Mouse (Mus musculus) bone marrow, adult 2 months (tissue): Measurements from ENCODE around the gene Mfsd6. TPM values are rescaled to one million over a fixed set of nuclear protein-coding genes. Genes with fewer than 3 reads are reported as not detected.
A peak's percentile ranks its signal among the peaks of the same experiment; 100 is the strongest.
"Not testable (repeated sequence)": the region's sequence is repeated elsewhere in the genome, so short reads cannot be mapped to it uniquely, and the experiment has no call there.

ENCODE experiments used
- H3K27ac ChIP-seq: fragments of 200-500 bp; 2 replicates; pipeline ENCODE4 v1.5.1; 2012; ENCODE audit warnings: low read depth, mild to moderate bottlenecking, control low read depth, inconsistent platforms, low read length; ENCODE audit not compliant: control insufficient read depth, poor library complexity, insufficient read depth
- H3K4me1 ChIP-seq: fragments of 200-500 bp; 2 replicates; pipeline ENCODE4 v1.6.1; 2011; ENCODE audit warnings: low read length; ENCODE audit not compliant: control insufficient read depth, insufficient read depth
- H3K4me3 ChIP-seq: fragments of 200-500 bp; replicated peaks from 2 replicates; pipeline ENCODE3; 2011; ENCODE audit warnings: mild to moderate bottlenecking, low read depth, low read length, control low read depth; ENCODE audit not compliant: control insufficient read depth
- CTCF ChIP-seq: fragments of 200-500 bp; IDR thresholded peaks from 2 replicates; pipeline ENCODE4 v1.5.1; 2011; ENCODE audit warnings: low read length, control low read depth; ENCODE audit not compliant: control insufficient read depth, insufficient read depth
- POLR2A ChIP-seq: fragments of 200-500 bp; IDR thresholded peaks from 2 replicates; pipeline ENCODE4 v1.6.1; 2011; ENCODE audit warnings: low read depth, mild to moderate bottlenecking, control low read depth, low read length, borderline replicate concordance; ENCODE audit not compliant: control insufficient read depth
- WGBS: fragments of 180-500 bp; shearing (Covaris S2); methylation state at CpG from one replicate; pipeline ENCODE4 v1.1.7; 2018; 5-methylcytosine and 5-hydroxymethylcytosine counted together
- polyA plus RNA-seq: library from polyadenylated mRNA; stranded (reverse); fragments of >200 nt; gene quantifications from 2 replicates; pipeline ENCODE4 v1.2.4, GENCODE M21; 2011; ENCODE audit warnings: low replicate concordance; ENCODE audit not compliant: missing spikeins, insufficient read depth, insufficient read length

Mfsd6 gene
- polyA plus RNA-seq, 1 experiment = 8.3 TPM

- Histone ChIP-seq H3K27ac (no peak overlapping the region), H3K4me1 (no peaks in the 10 kb centered on the region; the same call in 1 of the 2 replicates), H3K4me3 (no peak overlapping the region)
- WGBS = 77% methylated on average over 5 of the region's 5 CpGs
- TF ChIP-seq CTCF = no peak
- TF ChIP-seq POLR2A = no peak
Observed at GRCm38 (mm10) chr1:52719096-52719495, 8.2 kb downstream of the Mfsd6 start.

- H3K4me1 ChIP-seq = no peaks in the 10 kb centered on the region; the same call in 1 of the 2 replicates
- H3K4me3 ChIP-seq = no peak overlapping the region
- no peak for TF ChIP-seq CTCF
- TF ChIP-seq POLR2A = no peak
- H3K27ac ChIP-seq = no peak overlapping the region
- WGBS = 62% methylated on average over 3 of the region's 3 CpGs
Observed at GRCm38 (mm10) chr1:52718068-52718748, 9.1 kb downstream of the Mfsd6 start.

GRCm38 (mm10) chr1:52714451-52714850, 12.8 kb downstream of the Mfsd6 start:
- Histone ChIP-seq H3K4me1 (no peaks in the 10 kb centered on the region; the same call in 1 of the 2 replicates), H3K27ac (no peak overlapping the region), H3K4me3 (no peak overlapping the region)
- 88% methylated on average over 1 of the region's 1 CpGs for WGBS
- no peak for TF ChIP-seq POLR2A
- no peak for TF ChIP-seq CTCF

- H3K4me3 ChIP-seq = no peak overlapping the region
- WGBS = 51% methylated on average over 3 of the region's 3 CpGs
- H3K27ac ChIP-seq = no peak overlapping the region
- no peaks in the 10 kb centered on the region; the same call in 1 of the 2 replicates for H3K4me1 ChIP-seq
- TF ChIP-seq CTCF (no peak), POLR2A (no peak)
Observed at GRCm38 (mm10) chr1:52714021-52714420, 13.2 kb downstream of the Mfsd6 start.

GRCm38 (mm10) chr1:52708745-52709144, 18.5 kb downstream of the Mfsd6 start:
- no peak overlapping the region for H3K4me3 ChIP-seq
- no peaks in the 10 kb centered on the region; the same call in 1 of the 2 replicates for H3K4me1 ChIP-seq
- H3K27ac ChIP-seq = no peak overlapping the region
- no peak for TF ChIP-seq POLR2A
- no peak for TF ChIP-seq CTCF
- WGBS = 44% methylated on average over 6 of the region's 6 CpGs

GRCm38 (mm10) chr1:52707030-52707429, 20.2 kb downstream of the Mfsd6 start:
- no peak overlapping the region for H3K27ac ChIP-seq
- no peak for TF ChIP-seq POLR2A
- TF ChIP-seq CTCF = no peak
- WGBS = 78% methylated on average over 3 of the region's 3 CpGs
- H3K4me3 ChIP-seq = no peak overlapping the region
- no peaks in the 10 kb centered on the region; the same call in 1 of the 2 replicates for H3K4me1 ChIP-seq

- Histone ChIP-seq H3K4me1 (no peaks in the 10 kb centered on the region; the same call in 1 of the 2 replicates), H3K27ac (peak overlapping the region; percentile 57; the same call in 1 of the 2 replicates), H3K4me3 (no peak overlapping the region)
- 33% methylated on average over 7 of the region's 7 CpGs for WGBS
- no peak for TF ChIP-seq CTCF
- TF ChIP-seq POLR2A = no peak
Observed at GRCm38 (mm10) chr1:52702738-52703491, 24.3 kb downstream of the Mfsd6 start.

- H3K4me3 ChIP-seq = no peak overlapping the region
- H3K4me1 ChIP-seq = no peaks in the 10 kb centered on the region; the same call in 1 of the 2 replicates
- no peak overlapping the region for H3K27ac ChIP-seq
- TF ChIP-seq POLR2A = no peak
- TF ChIP-seq CTCF = no peak
- 68% methylated on average over 1 of the region's 1 CpGs for WGBS
Observed at GRCm38 (mm10) chr1:52701941-52702340, 25.3 kb downstream of the Mfsd6 start.

GRCm38 (mm10) chr1:52694456-52694855, 32.8 kb downstream of the Mfsd6 start:
- not testable (repeated sequence) for H3K4me1 ChIP-seq, H3K4me3 ChIP-seq, H3K27ac ChIP-seq
- WGBS = 85% methylated on average over 13 of the region's 13 CpGs
